Mouse (Mus musculus) embryonic facial prominence, embryonic 13.5 days (tissue): ENCODE measurements around the gene Adss. TPM values are rescaled to one million over a fixed set of nuclear protein-coding genes. Genes with fewer than 3 reads are reported as not detected.
"Not testable (repeated sequence)": the region's sequence is repeated elsewhere in the genome, so short reads cannot be mapped to it uniquely, and the experiment has no call there.

Experiments
- ATAC-seq: fragments of 200-750 bp; cut with Nextera tagmentation; 2 replicates; pipeline ENCODE4 v1.8.0; 2017; ENCODE audit warnings: low read depth; ENCODE audit not compliant: insufficient number of reproducible peaks, insufficient read depth, low FRiP score, low TSS enrichment
- H3K27ac ChIP-seq: fragments of 300-500 bp; sonication (generic); 2 replicates; pipeline ENCODE4 v1.5.1; 2015; ENCODE audit warnings: moderate library complexity, mild to moderate bottlenecking, inconsistent platforms
- H3K27me3 ChIP-seq: fragments of 300-500 bp; sonication (generic); 2 replicates; pipeline ENCODE4 v1.6.1; 2015; ENCODE audit warnings: mild to moderate bottlenecking, inconsistent platforms
- H3K36me3 ChIP-seq: fragments of 300-500 bp; sonication (generic); 2 replicates; pipeline ENCODE4 v1.6.1; 2015; ENCODE audit warnings: mild to moderate bottlenecking, inconsistent platforms
- H3K4me1 ChIP-seq: fragments of 300-500 bp; sonication (generic); 2 replicates; pipeline ENCODE4 v1.6.1; 2015; ENCODE audit warnings: inconsistent platforms
- H3K4me2 ChIP-seq: fragments of 300-500 bp; sonication (generic); 2 replicates; pipeline ENCODE4 v1.6.1; 2015; ENCODE audit warnings: moderate library complexity, mild to moderate bottlenecking, inconsistent platforms
- H3K4me3 ChIP-seq: fragments of 300-500 bp; sonication (generic); 2 replicates; pipeline ENCODE4 v1.5.1; 2015; ENCODE audit warnings: mild to moderate bottlenecking, inconsistent platforms
- H3K9ac ChIP-seq: fragments of 300-500 bp; sonication (generic); 2 replicates; pipeline ENCODE4 v1.6.1; 2015; ENCODE audit warnings: mild to moderate bottlenecking, inconsistent platforms
- H3K9me3 ChIP-seq: fragments of 300-500 bp; sonication (generic); 2 replicates; pipeline ENCODE4 v1.6.1; 2016; ENCODE audit warnings: inconsistent platforms
- WGBS: fragments of 180-500 bp; shearing (Covaris S2); methylation state at CpG from one replicate; pipeline ENCODE4 v1.1.7; 2015; ENCODE audit warnings: mixed read lengths; 5-methylcytosine and 5-hydroxymethylcytosine counted together
- polyA plus RNA-seq: library from polyadenylated mRNA; unstranded; fragments of >200 nt; fragmentation: Nextera tagmentation; extraction: Ambion mirVana; gene quantifications from 2 replicates; pipeline ENCODE4 v1.2.1, GENCODE M21; 2015

Adss gene
- polyA plus RNA-seq: 55.5 and 57.0 TPM in 2 replicates

- Histone ChIP-seq H3K4me3 (peak within 1 kb of the TSS; percentile 64), H3K4me2 (peak within 1 kb of the TSS; percentile 74), H3K4me1 (peaks cover 16% of the 10 kb centered on the region), H3K27ac (peak within 1 kb of the TSS; percentile 90), H3K9ac (peak within 1 kb of the TSS; percentile 85), H3K36me3 (no peaks in the 10 kb centered on the region), H3K9me3 (no peaks in the 10 kb centered on the region), H3K27me3 (no peaks in the 10 kb centered on the region)
- under 1% methylated on average over 63 of the region's 64 CpGs for WGBS
- peak; percentile 100 for ATAC-seq
These were observed at the start of gene Adss for GRCm38 (mm10) chr1:177796193-177796939. Adss (minus strand) TSS chr1:177796511.

DNA sequence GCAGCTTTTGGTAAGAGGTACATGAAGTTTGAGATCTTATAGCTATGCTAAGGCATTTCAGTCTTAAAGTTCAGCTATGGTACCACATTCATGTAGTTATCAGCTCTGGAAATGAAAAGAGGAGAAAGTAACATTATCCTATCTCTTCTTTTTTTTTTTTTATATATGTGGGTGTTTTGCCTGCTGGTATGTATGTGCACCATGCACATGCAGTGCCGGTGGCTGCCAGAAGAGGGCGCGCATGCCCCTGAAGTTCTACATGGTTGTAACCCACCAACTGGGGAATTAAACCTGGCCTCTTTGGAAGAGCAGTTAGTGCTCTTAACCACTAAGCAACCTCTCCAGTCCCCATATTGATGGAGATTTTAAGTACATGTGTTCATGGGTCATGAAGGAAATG lies 49.5 kb upstream of the Adss start:
- H3K4me2 ChIP-seq, H3K27ac ChIP-seq, H3K4me3 ChIP-seq, H3K9me3 ChIP-seq, H3K36me3 ChIP-seq, H3K4me1 ChIP-seq, ATAC-seq, H3K9ac ChIP-seq, H3K27me3 ChIP-seq: not testable (repeated sequence)
- WGBS: 45% methylated on average over 3 of the region's 3 CpGs

DNA sequence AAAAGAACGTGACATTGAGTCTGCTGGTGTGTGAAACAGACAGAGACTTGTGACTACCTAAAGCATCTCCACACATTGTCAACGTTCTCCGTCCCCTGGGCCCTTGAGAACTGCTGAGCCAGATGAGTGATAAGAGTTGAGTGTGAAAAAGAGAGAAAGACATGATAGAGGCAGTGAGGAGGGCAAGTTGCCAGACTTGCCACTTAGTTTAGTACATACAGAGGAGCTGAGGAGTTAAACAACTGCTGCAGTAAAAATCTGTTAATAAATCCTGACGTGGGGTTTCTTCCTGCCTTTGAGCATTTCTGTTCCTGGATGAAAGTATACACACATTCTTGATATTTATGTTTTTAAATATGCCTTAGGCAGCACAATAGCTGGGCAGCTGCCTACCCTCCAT lies 31.5 kb upstream of the Adss start:
- ATAC-seq, H3K27ac ChIP-seq: not testable (repeated sequence)
- WGBS: 82% methylated on average over 4 of the region's 4 CpGs

DNA sequence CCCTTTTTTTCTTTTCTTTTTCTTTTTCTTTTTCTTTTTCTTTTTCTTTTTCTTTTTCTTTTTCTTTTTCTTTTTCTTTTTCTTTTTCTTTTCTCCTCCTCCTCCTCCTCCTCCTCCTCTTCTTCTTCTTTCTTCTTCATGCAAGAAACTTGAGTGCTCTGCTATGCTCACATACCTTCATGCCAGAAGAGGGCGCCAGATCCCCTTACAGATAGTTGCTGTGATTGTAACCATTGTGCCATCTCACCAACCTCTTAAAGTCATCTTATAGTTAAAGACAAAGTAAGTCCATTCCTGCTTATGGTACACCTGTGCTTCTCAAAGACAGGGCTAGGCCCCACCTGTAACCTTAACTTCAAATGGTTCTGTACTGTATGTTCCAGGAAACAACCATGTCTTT lies 10.5 kb upstream of the Adss start:
- not testable (repeated sequence) for ATAC-seq, H3K4me1 ChIP-seq, H3K4me2 ChIP-seq

More for the DNA sequence above, 31.5 kb upstream of the Adss start:
- not testable (repeated sequence) for H3K27me3 ChIP-seq, H3K36me3 ChIP-seq, H3K4me2 ChIP-seq, H3K4me3 ChIP-seq, H3K9ac ChIP-seq, H3K4me1 ChIP-seq, H3K9me3 ChIP-seq

GRCm38 (mm10) chr1:177803511-177803910 lies 7.2 kb upstream of the Adss start:
- 80% methylated on average over 2 of the region's 2 CpGs for WGBS
- no peaks in the 10 kb centered on the region for H3K9me3 ChIP-seq
- no peaks in the 10 kb centered on the region for H3K4me1 ChIP-seq
- no peak for ATAC-seq
- no peak overlapping the region for H3K4me2 ChIP-seq
- no peaks in the 10 kb centered on the region for H3K36me3 ChIP-seq
- no peak overlapping the region for H3K27ac ChIP-seq
- no peak overlapping the region for H3K9ac ChIP-seq
- H3K4me3 ChIP-seq: no peak overlapping the region
- H3K27me3 ChIP-seq: no peaks in the 10 kb centered on the region

More for the DNA sequence above, 10.5 kb upstream of the Adss start:
- H3K27ac ChIP-seq, H3K9me3 ChIP-seq, H3K9ac ChIP-seq, H3K36me3 ChIP-seq, H3K4me3 ChIP-seq, H3K27me3 ChIP-seq: not testable (repeated sequence)
- 30% methylated on average over 1 of the region's 1 CpGs for WGBS

DNA sequence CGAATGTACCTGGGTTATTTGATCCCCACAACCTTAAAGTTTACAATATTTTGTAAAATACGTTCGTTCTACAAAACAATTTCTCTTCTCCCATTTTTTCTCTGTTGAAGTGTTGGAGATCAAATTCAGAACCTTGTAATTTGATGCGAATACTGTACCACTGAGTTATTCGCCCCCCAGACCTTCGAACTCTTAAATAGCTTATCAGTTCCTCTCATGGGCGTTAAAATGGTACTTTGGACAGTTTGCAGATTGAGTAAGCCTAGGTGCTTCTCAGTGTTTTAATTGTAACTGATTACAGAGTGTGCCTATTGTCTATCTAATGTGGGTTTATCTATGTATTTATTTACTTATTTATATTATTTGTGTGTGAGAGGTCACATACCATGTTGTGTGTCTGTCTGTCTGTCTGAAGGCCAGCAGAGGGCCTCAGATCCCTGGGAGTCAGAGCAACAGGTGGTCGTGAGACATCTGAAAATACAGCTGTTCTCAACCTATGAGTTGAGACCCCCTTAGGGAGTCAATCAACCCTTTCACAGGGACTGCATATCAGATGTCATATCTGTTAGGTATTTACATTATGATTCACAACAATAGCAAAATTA lies 942 bp upstream of the Adss start:
- Histone ChIP-seq H3K27me3 (no peaks in the 10 kb centered on the region), H3K4me2 (peak overlapping the region; percentile 74), H3K27ac (no peak overlapping the region), H3K36me3 (no peaks in the 10 kb centered on the region), H3K4me3 (no peak overlapping the region; the same call in 1 of the 2 replicates), H3K9me3 (no peaks in the 10 kb centered on the region), H3K4me1 (peaks cover 16% of the 10 kb centered on the region), H3K9ac (no peak overlapping the region)
- WGBS: 67% methylated on average over 8 of the region's 8 CpGs
- no peak for ATAC-seq

DNA sequence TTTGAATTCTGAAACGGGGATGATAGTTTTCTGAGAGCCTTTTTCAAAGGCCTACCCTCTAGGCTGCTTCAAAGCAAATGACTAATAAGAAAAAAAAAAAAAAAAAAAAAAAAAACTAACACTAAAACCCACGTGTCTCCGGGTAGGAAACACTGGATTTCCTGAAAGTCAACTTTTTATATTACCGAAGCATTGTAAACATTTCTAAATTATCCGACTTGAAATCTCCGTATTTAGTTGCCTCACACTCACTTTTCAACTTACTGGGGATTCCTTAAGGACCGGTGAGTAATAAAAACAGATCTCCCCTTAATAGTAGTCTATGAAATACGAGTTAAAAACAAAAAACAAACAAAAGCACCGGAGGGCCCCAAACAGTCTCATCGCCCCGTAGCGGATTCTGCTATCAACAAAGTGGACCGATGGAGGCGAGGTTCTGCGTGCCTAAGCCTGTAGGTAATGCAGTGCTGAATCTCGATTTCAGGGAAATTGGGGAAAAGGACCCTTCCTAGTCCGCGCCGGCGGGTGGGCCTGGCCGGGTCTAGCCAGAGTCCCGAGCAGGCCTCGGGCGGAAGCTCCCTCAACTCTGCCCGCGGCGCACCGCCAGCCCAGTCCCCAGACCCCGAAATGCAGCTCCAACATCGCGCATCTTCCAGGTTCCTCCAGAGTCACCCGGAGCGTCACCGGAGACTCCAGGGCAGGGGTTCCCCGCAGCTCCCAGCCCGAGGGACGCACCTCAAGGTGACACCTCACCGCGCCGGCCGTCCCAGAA lies 704 bp downstream of the Adss start:
- under 1% methylated on average over 41 of the region's 41 CpGs for WGBS
- H3K27ac ChIP-seq: peak overlapping the region; percentile 90
- H3K9ac ChIP-seq: peak overlapping the region; percentile 85
- ATAC-seq: no peak; the same call in none of the 2 replicates
- no peaks in the 10 kb centered on the region for H3K27me3 ChIP-seq
- H3K4me3 ChIP-seq: peak overlapping the region; percentile 64
- peak overlapping the region; percentile 74 for H3K4me2 ChIP-seq
- no peaks in the 10 kb centered on the region for H3K36me3 ChIP-seq
- H3K9me3 ChIP-seq: no peaks in the 10 kb centered on the region
- H3K4me1 ChIP-seq: peaks cover 16% of the 10 kb centered on the region

DNA sequence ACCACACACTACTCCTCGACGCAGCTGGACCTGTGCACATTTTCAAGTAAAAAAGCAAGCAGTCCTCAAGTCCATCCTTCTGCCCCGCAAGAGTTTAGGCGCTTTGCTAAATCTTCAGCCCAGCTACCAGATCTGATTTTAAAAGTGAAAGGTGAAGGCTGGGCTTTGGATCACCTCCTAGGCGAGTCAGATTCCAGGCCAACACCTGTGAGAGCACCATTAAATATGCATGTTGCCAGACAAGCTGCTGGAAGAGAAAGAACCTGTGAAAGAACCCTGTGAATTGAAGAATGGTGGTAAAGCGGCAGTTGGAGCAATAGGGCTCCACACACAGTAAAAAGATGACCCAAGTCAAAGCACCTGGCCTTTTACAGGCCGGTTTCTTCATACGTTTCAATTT lies 1.4 kb downstream of the Adss start:
- 4% methylated on average over 8 of the region's 8 CpGs for WGBS
- peaks cover 16% of the 10 kb centered on the region for H3K4me1 ChIP-seq
- no peaks in the 10 kb centered on the region for H3K9me3 ChIP-seq
- no peak for ATAC-seq
- H3K27ac ChIP-seq: no peak overlapping the region; the same call in 1 of the 2 replicates
- H3K27me3 ChIP-seq: no peaks in the 10 kb centered on the region
- peak overlapping the region; percentile 74 for H3K4me2 ChIP-seq
- H3K36me3 ChIP-seq: peaks cover 2% of the 10 kb centered on the region; the same call in 1 of the 2 replicates
- H3K4me3 ChIP-seq: peak overlapping the region; percentile 64
- H3K9ac ChIP-seq: peak overlapping the region; percentile 85

- WGBS: 77% methylated on average over 3 of the region's 3 CpGs
- no peak for ATAC-seq
- no peaks in the 10 kb centered on the region for H3K27me3 ChIP-seq
- H3K36me3 ChIP-seq: peaks cover 8% of the 10 kb centered on the region; the same call in 1 of the 2 replicates
- H3K27ac ChIP-seq: no peak overlapping the region
- no peaks in the 10 kb centered on the region; the same call in 1 of the 2 replicates for H3K9me3 ChIP-seq
- H3K4me1 ChIP-seq: peaks cover 16% of the 10 kb centered on the region
- H3K9ac ChIP-seq: no peak overlapping the region
- no peak overlapping the region for H3K4me3 ChIP-seq
- no peak overlapping the region for H3K4me2 ChIP-seq
These were observed 3.5 kb downstream of the Adss start for GRCm38 (mm10) chr1:177792835-177793234.

DNA sequence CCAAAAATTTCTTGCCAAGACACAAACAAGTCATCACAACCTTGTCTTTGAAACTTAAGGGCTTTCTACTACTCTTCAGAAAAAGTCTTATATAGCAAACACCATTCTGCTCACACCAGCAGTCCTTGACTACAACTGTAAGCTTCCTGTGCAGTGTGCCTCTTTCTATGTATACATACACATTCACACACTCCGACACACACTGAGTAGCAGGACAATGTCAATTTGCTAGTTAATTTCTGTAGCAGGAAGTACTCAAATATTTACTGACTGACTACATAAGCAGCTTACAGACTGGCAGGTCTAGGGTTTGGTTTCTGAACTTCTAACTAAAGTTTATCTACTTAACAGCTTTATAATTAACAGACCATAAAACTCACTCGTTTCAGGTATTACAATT lies 18.9 kb downstream of the Adss start:
- no peaks in the 10 kb centered on the region for H3K27me3 ChIP-seq
- peaks cover 52% of the 10 kb centered on the region for H3K36me3 ChIP-seq
- no peak overlapping the region for H3K9ac ChIP-seq
- no peak overlapping the region for H3K4me3 ChIP-seq
- 90% methylated on average over 2 of the region's 2 CpGs for WGBS
- H3K9me3 ChIP-seq: no peaks in the 10 kb centered on the region
- ATAC-seq: no peak
- no peak overlapping the region for H3K27ac ChIP-seq
- no peaks in the 10 kb centered on the region for H3K4me1 ChIP-seq
- no peak overlapping the region for H3K4me2 ChIP-seq

GRCm38 (mm10) chr1:177768931-177769330 lies 27.4 kb downstream of the Adss start:
- peaks cover 56% of the 10 kb centered on the region for H3K36me3 ChIP-seq
- no peak for ATAC-seq

More at GRCm38 (mm10) chr1:177768931-177769330, 27.4 kb downstream of the Adss start:
- Histone ChIP-seq H3K4me3 (no peak overlapping the region), H3K4me1 (no peaks in the 10 kb centered on the region), H3K9me3 (no peaks in the 10 kb centered on the region), H3K27me3 (no peaks in the 10 kb centered on the region), H3K4me2 (no peak overlapping the region), H3K27ac (no peak overlapping the region), H3K9ac (no peak overlapping the region)
